Mouse (Mus musculus): ENCODE measurements around the gene Mfap5.

DNA sequence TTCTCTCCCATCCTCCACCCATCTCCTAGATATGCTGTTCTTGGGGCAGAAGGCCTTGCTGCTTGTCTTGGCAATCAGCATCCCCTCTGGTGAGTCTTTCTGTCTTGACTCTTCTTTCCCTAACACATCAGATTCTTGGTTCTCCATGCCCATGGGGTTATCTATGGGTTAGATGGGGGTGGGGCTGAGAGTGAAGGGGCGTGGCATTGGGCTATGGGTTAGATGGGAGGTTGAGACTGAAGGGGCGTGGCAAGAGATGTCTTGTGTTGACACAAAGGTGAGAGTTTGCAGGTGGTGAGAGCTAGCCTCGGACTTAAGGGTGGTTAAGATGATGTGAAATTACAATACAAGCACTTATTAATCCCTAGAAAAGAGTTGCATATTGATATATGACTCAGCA, 8.7 kb downstream of the Mfap5 start:
- TF ChIP-seq CTCF (IDR thresholded peaks at IDR 0.05; ENCODE audit: low read depth) (no peak), EP300 (optimal IDR thresholded peaks at IDR 0.05) (no peak)

All from stomach, postnatal 0 days (tissue).